In genomic region chr12:110845131-110845880, GRCm38 (mm10) we compare ENCODE assay signal across 8 mouse cellular contexts. TPM values are rescaled to one million over a fixed set of nuclear protein-coding genes. Genes with fewer than 3 reads are reported as not detected.
DNase-seq lines count a peak whose midpoint lies in the region; ATAC-seq lines count a peak whose summit lies in the region.

No protein-coding gene starts in this region.

- no peaks in the 10 kb centered on the region for H3K9me3 ChIP-seq in hindbrain, embryonic 11.5 days (ENCODE audit: control insufficient read depth, low read length)

- peaks cover 6% of the 10 kb centered on the region for H3K27me3 ChIP-seq in hindbrain, embryonic 11.5 days (ENCODE audit: control insufficient read depth, insufficient read depth, low read length)

- H3K4me3 ChIP-seq in hindbrain, embryonic 11.5 days (ENCODE audit: low read depth, low read length): peak overlapping the region; percentile 45

- H3K27ac ChIP-seq in hindbrain, embryonic 11.5 days (ENCODE audit: low read depth, low read length): no peak overlapping the region

- H3K9ac ChIP-seq in hindbrain, embryonic 11.5 days (ENCODE audit: low read depth, low read length): peak overlapping the region; percentile 33; the same call in 1 of the 2 replicates

- peak; percentile 87 for DNase-seq in MEL-GATA-1-ER (ENCODE audit: extremely low read depth, low read depth)
- DNase-seq in cerebellum, adult 9-11 months: peak; percentile 89
- DNase-seq in frontal cortex, adult 2 months (ENCODE audit: extremely low spot score in 1 of 2, low spot score in 1 of 2): peak; percentile 67 to 91
- peak; percentile 96 for DNase-seq in hindbrain, embryonic 11.5 days (ENCODE audit: low spot score)
- DNase-seq in layer of hippocampus, postnatal 14 days (ENCODE audit: low spot score in 2 of 2): peak; percentile 72 to 85
- DNase-seq in lung, postnatal 14 days: peak; percentile 94
- DNase-seq in retina, adult 2 months (ENCODE audit: low read depth, low spot score): peak; percentile 92
- peak; percentile 63 for DNase-seq in thymus, postnatal 4 days

- ATAC-seq in hindbrain, embryonic 11.5 days (ENCODE audit: low FRiP score): peak; percentile 83

- no peaks in the 10 kb centered on the region for H3K36me3 ChIP-seq in hindbrain, embryonic 11.5 days (ENCODE audit: control insufficient read depth, insufficient read depth, low read length)

- peak overlapping the region; percentile 60 for H3K4me2 ChIP-seq in hindbrain, embryonic 11.5 days (replicated peaks; ENCODE audit: low read depth, low read length)

- under 1% methylated on average over 36 of the region's 36 CpGs for WGBS in hindbrain, embryonic 11.5 days

- H3K4me1 ChIP-seq in hindbrain, embryonic 11.5 days (replicated peaks; ENCODE audit: control insufficient read depth, insufficient read depth, low read length): 0 out of 2 replicates have a peak, but pooled peaks cover 2% of the 10 kb centered on the region

RNA-seq across cellular contexts. Expression of gene Mok, which starts 4.6 kb away (rescaled TPM):
- 14.0 and 14.2 TPM in 2 replicates for polyA plus RNA-seq in frontal cortex, adult 2 months (2012; rRNA removed)
- polyA plus RNA-seq in hindbrain, embryonic 11.5 days (2014; fragmentation: Nextera tagmentation; extraction: Ambion mirVana): 11.0 and 14.4 TPM in 2 replicates
- total RNA-seq in layer of hippocampus, postnatal 14 days (2021): 1 to 10 TPM; 7.3 to 9.8 TPM

RNA-seq across cellular contexts. Expression of gene Zfp839, which starts 4.7 kb away (rescaled TPM):
- polyA plus RNA-seq in frontal cortex, adult 2 months (2012; rRNA removed): 7.7 and 7.8 TPM in 2 replicates
- 2.5 and 3.2 TPM in 2 replicates for polyA plus RNA-seq in hindbrain, embryonic 11.5 days (2014; fragmentation: Nextera tagmentation; extraction: Ambion mirVana)
- total RNA-seq in layer of hippocampus, postnatal 14 days (2021): 10 to 100 TPM in 1 of 2 experiments, 1 to 10 TPM in 1; 9.8 to 11.2 TPM

RNA-seq across cellular contexts. Expression of gene Cinp, which starts 43.6 kb away (rescaled TPM):
- polyA plus RNA-seq in frontal cortex, adult 2 months (2012; rRNA removed): 106 TPM in 2 replicates
- polyA plus RNA-seq in hindbrain, embryonic 11.5 days (2014; fragmentation: Nextera tagmentation; extraction: Ambion mirVana): 79.4 and 82.1 TPM in 2 replicates
- 10 to 100 TPM; 83.3 to 87.3 TPM for total RNA-seq in layer of hippocampus, postnatal 14 days (2021)

RNA-seq across cellular contexts. Expression of gene Tecpr2, which starts 43.8 kb away (rescaled TPM):
- polyA plus RNA-seq in frontal cortex, adult 2 months (2012; rRNA removed): 27.6 and 29.4 TPM in 2 replicates
- 4.1 and 4.3 TPM in 2 replicates for polyA plus RNA-seq in hindbrain, embryonic 11.5 days (2014; fragmentation: Nextera tagmentation; extraction: Ambion mirVana)
- total RNA-seq in layer of hippocampus, postnatal 14 days (2021): 10 to 100 TPM; 38.5 to 39.7 TPM
